Mouse (Mus musculus) gastrocnemius, postnatal 25 days (tissue): ENCODE measurements at regions not wholly inside any gene's neighbourhood (a gene's known extent, or its start where the extent isn't known, plus 50 kb on each side); places are given as distances from the start of the nearest gene placed in this dataset.
"Not testable (repeated sequence)": the region's sequence is repeated elsewhere in the genome, so short reads cannot be mapped to it uniquely, and the experiment has no call there.

Experiments used
- DNase-seq: peaks from one replicate; pipeline ENCODE4 v3.0.0; 2022

GRCm38 (mm10) chr1:177501288-177501687, 59.1 kb downstream of the Zbtb18 start:
- no peak for DNase-seq

- DNase-seq = no peak
Measured at GRCm38 (mm10) chr1:177503946-177504345, 61.8 kb downstream of the Zbtb18 start.

- DNase-seq = no peak
Measured at GRCm38 (mm10) chr1:177504743-177505142, 62.6 kb downstream of the Zbtb18 start.

- DNase-seq = not testable (repeated sequence)
Measured at GRCm38 (mm10) chr1:177507398-177507797, 65.2 kb downstream of the Zbtb18 start.

- DNase-seq = no peak
Measured at GRCm38 (mm10) chr1:177509786-177510185, 67.6 kb downstream of the Zbtb18 start.

GRCm38 (mm10) chr1:177512116-177512515, 70.0 kb downstream of the Zbtb18 start:
- no peak for DNase-seq

GRCm38 (mm10) chr1:177517934-177518610, 75.9 kb downstream of the Zbtb18 start:
- no peak for DNase-seq

GRCm38 (mm10) chr1:177518897-177519513, 76.9 kb downstream of the Zbtb18 start:
- DNase-seq = no peak

- no peak for DNase-seq
Measured at GRCm38 (mm10) chr1:177521110-177521509, 79.0 kb downstream of the Zbtb18 start.

GRCm38 (mm10) chr1:177525141-177525540, 83.0 kb downstream of the Zbtb18 start:
- no peak for DNase-seq

GRCm38 (mm10) chr1:177531791-177532190, 89.6 kb downstream of the Zbtb18 start:
- no peak for DNase-seq

- DNase-seq = no peak
Measured at GRCm38 (mm10) chr1:177532656-177533055, 90.5 kb downstream of the Zbtb18 start.

- no peak for DNase-seq
Measured at GRCm38 (mm10) chr1:177533332-177533731, 91.2 kb downstream of the Zbtb18 start.

GRCm38 (mm10) chr1:177545031-177545735, 103.0 kb downstream of the Zbtb18 start:
- no peak for DNase-seq

- DNase-seq = no peak
Measured at GRCm38 (mm10) chr1:177547716-177548115, 105.6 kb downstream of the Zbtb18 start.

GRCm38 (mm10) chr1:177555471-177556291, 113.5 kb downstream of the Zbtb18 start:
- DNase-seq = peak; percentile 21

GRCm38 (mm10) chr1:177557432-177557831, 115.3 kb downstream of the Zbtb18 start:
- DNase-seq = no peak

- no peak for DNase-seq
Measured at GRCm38 (mm10) chr1:177557856-177558255, 115.7 kb downstream of the Zbtb18 start.

- no peak for DNase-seq
Measured at GRCm38 (mm10) chr1:177561716-177562588, 119.8 kb downstream of the Zbtb18 start.

GRCm38 (mm10) chr1:177562589-177562912, 120.4 kb downstream of the Zbtb18 start:
- DNase-seq = no peak

GRCm38 (mm10) chr1:177565678-177566077, 123.5 kb downstream of the Zbtb18 start:
- DNase-seq = no peak
